Mouse (Mus musculus): ENCODE results near the gene Alg1.
"Not testable (repeated sequence)": the region's sequence is repeated elsewhere in the genome, so short reads cannot be mapped to it uniquely, and the experiment has no call there.

Gene Alg1

GRCm38 (mm10) chr16:5233418-5234313 lies at the start of gene Alg1:
Gene Alg1 (plus strand): TSS chr16:5233621.
- DNase-seq: peak; percentile 94

- no peak for DNase-seq
Observed at GRCm38 (mm10) chr16:5184101-5184500, 49.3 kb upstream of the Alg1 start.

GRCm38 (mm10) chr16:5184956-5185355 lies 48.5 kb upstream of the Alg1 start:
- DNase-seq: no peak

- no peak for DNase-seq
Observed at GRCm38 (mm10) chr16:5185691-5186090, 47.7 kb upstream of the Alg1 start.

- DNase-seq: peak; percentile 58
Observed at GRCm38 (mm10) chr16:5186234-5186633, 47.2 kb upstream of the Alg1 start.

- DNase-seq: peak; percentile 49
Observed at GRCm38 (mm10) chr16:5195080-5195479, 38.3 kb upstream of the Alg1 start.

- peak; percentile 23 for DNase-seq
Observed at GRCm38 (mm10) chr16:5202681-5203080, 30.7 kb upstream of the Alg1 start.

- DNase-seq: no peak
Observed at GRCm38 (mm10) chr16:5203200-5203599, 30.2 kb upstream of the Alg1 start.

GRCm38 (mm10) chr16:5203668-5204433 lies 29.6 kb upstream of the Alg1 start, which contains the start of gene Nagpa:
Gene Nagpa (minus strand): TSS chr16:5204012.
- DNase-seq: peak; percentile 87

- DNase-seq: no peak
Observed at GRCm38 (mm10) chr16:5205431-5205970, 27.9 kb upstream of the Alg1 start.

- peak; percentile 34 for DNase-seq
Observed at GRCm38 (mm10) chr16:5206051-5206450, 27.4 kb upstream of the Alg1 start.

- DNase-seq: no peak
Observed at GRCm38 (mm10) chr16:5210365-5210764, 23.1 kb upstream of the Alg1 start.

GRCm38 (mm10) chr16:5212150-5212549 lies 21.3 kb upstream of the Alg1 start:
- no peak for DNase-seq

- no peak for DNase-seq
Observed at GRCm38 (mm10) chr16:5214126-5214525, 19.3 kb upstream of the Alg1 start.

GRCm38 (mm10) chr16:5216686-5217085 lies 16.7 kb upstream of the Alg1 start:
- no peak for DNase-seq

GRCm38 (mm10) chr16:5217341-5218133 lies 15.9 kb upstream of the Alg1 start:
- no peak for DNase-seq

GRCm38 (mm10) chr16:5221403-5221802 lies 12.0 kb upstream of the Alg1 start:
- DNase-seq: no peak

GRCm38 (mm10) chr16:5222140-5222539 lies 11.3 kb upstream of the Alg1 start, which contains the start of gene AU021092:
Gene AU021092 (minus strand): TSS chr16:5222299.
- no peak for DNase-seq

- DNase-seq: not testable (repeated sequence)
Observed at GRCm38 (mm10) chr16:5226534-5226933, 6.9 kb upstream of the Alg1 start.

- DNase-seq: not testable (repeated sequence)
Observed at GRCm38 (mm10) chr16:5227501-5227900, 5.9 kb upstream of the Alg1 start.

GRCm38 (mm10) chr16:5228103-5228502 lies 5.3 kb upstream of the Alg1 start:
- DNase-seq: not testable (repeated sequence)

GRCm38 (mm10) chr16:5232982-5233381 lies 439 bp upstream of the Alg1 start:
- DNase-seq: no peak

GRCm38 (mm10) chr16:5242355-5242754 lies 8.9 kb downstream of the Alg1 start:
- no peak for DNase-seq

All from layer of hippocampus, adult 9-11 months (tissue).